Mouse (Mus musculus) megakaryocyte, adult 5-6 weeks (primary cell): Measurements from ENCODE around the gene Lrrc36. TPM values are rescaled to one million over a fixed set of nuclear protein-coding genes. Genes with fewer than 3 reads are reported as not detected.
A peak's percentile ranks its signal among the peaks of the same experiment; 100 is the strongest.

Source experiments
- ATAC-seq: 2 replicates; pipeline ENCODE4 v1.8.0; 2016; ENCODE audit warnings: mild to moderate bottlenecking, inconsistent platforms; ENCODE audit not compliant: poor library complexity, severe bottlenecking
- total RNA-seq, 2 experiments: library from RNA; stranded (forward) in 1 of 2; stranded (reverse) in 1 of 2; fragments of 153-499, 151-499 nt in 1 of 2; fragments of 221-1000, 200-1000 nt in 1 of 2; gene quantifications; 2 replicates each; pipeline versions ENCODE4 v1.2.3 to v1.2.4; 2015 to 2017

Gene Lrrc36
- total RNA-seq (2015) = 0.07 TPM in 1 of 2 replicates, not detected in the other
- total RNA-seq (2017) = not detected in 2 replicates

- peak; percentile 51; the same call in 1 of the 2 replicates for ATAC-seq
Measured at GRCm38 (mm10) chr8:105413391-105413790, at the start of gene Lrrc36, which contains the start of gene Kctd19. Lrrc36 (plus strand) TSS chr8:105413571. Kctd19 (minus strand) TSS chr8:105413502.

- ATAC-seq = 0 out of 2 replicates have a peak, but pooled peaks have one; percentile 40
Measured at GRCm38 (mm10) chr8:105367107-105367506, 46.3 kb upstream of the Lrrc36 start.

GRCm38 (mm10) chr8:105372473-105372872 lies 40.9 kb upstream of the Lrrc36 start:
- no peak for ATAC-seq

- ATAC-seq = no peak
Measured at GRCm38 (mm10) chr8:105373032-105373431, 40.3 kb upstream of the Lrrc36 start, which contains the start of gene Plekhg4. Plekhg4 (plus strand) TSS chr8:105373274.

GRCm38 (mm10) chr8:105374513-105374966 lies 38.8 kb upstream of the Lrrc36 start:
- peak; percentile 69 for ATAC-seq

GRCm38 (mm10) chr8:105378673-105379072 lies 34.7 kb upstream of the Lrrc36 start:
- ATAC-seq = no peak

GRCm38 (mm10) chr8:105380308-105380707 lies 33.1 kb upstream of the Lrrc36 start:
- no peak for ATAC-seq

- ATAC-seq = 0 out of 2 replicates have a peak, but pooled peaks have one; percentile 24
Measured at GRCm38 (mm10) chr8:105384070-105384469, 29.3 kb upstream of the Lrrc36 start.

- no peak for ATAC-seq
Measured at GRCm38 (mm10) chr8:105387151-105387550, 26.2 kb upstream of the Lrrc36 start.

- ATAC-seq = no peak
Measured at GRCm38 (mm10) chr8:105389096-105389495, 24.3 kb upstream of the Lrrc36 start.

GRCm38 (mm10) chr8:105393089-105393787 lies 20.1 kb upstream of the Lrrc36 start:
- peak; percentile 80 for ATAC-seq

GRCm38 (mm10) chr8:105393915-105394314 lies 19.5 kb upstream of the Lrrc36 start:
- ATAC-seq = no peak

GRCm38 (mm10) chr8:105397747-105398146 lies 15.6 kb upstream of the Lrrc36 start:
- ATAC-seq = no peak

GRCm38 (mm10) chr8:105400016-105400415 lies 13.4 kb upstream of the Lrrc36 start:
- no peak for ATAC-seq

GRCm38 (mm10) chr8:105403467-105403866 lies 9.9 kb upstream of the Lrrc36 start:
- no peak for ATAC-seq

- no peak for ATAC-seq
Measured at GRCm38 (mm10) chr8:105404496-105404895, 8.9 kb upstream of the Lrrc36 start.

- no peak for ATAC-seq
Measured at GRCm38 (mm10) chr8:105406416-105406815, 7.0 kb upstream of the Lrrc36 start.

GRCm38 (mm10) chr8:105408331-105408730 lies 5.0 kb upstream of the Lrrc36 start:
- ATAC-seq = no peak

- no peak for ATAC-seq
Measured at GRCm38 (mm10) chr8:105409947-105410346, 3.4 kb upstream of the Lrrc36 start.

- no peak for ATAC-seq
Measured at GRCm38 (mm10) chr8:105418992-105419391, 5.6 kb downstream of the Lrrc36 start.

GRCm38 (mm10) chr8:105419800-105420199 lies 6.4 kb downstream of the Lrrc36 start:
- ATAC-seq = no peak

GRCm38 (mm10) chr8:105422006-105422405 lies 8.6 kb downstream of the Lrrc36 start:
- ATAC-seq = no peak
